Mouse (Mus musculus) gastrocnemius, adult 2 months (tissue): Measurements from ENCODE around the gene Tmem39a. TPM values are rescaled to one million over a fixed set of nuclear protein-coding genes. Genes with fewer than 3 reads are reported as not detected.

Source experiments
- DNase-seq: peaks from one replicate; pipeline ENCODE4 v3.0.0; 2022
- H3K27ac ChIP-seq: fragments of 200-600 bp; 2 replicates; pipeline ENCODE4 v1.8.1; 2022; ENCODE audit warnings: mild to moderate bottlenecking
- H3K4me3 ChIP-seq: fragments of 200-600 bp; 2 replicates; pipeline ENCODE4 v1.8.1; 2022; ENCODE audit warnings: mild to moderate bottlenecking, moderate library complexity
- CTCF ChIP-seq: fragments of 200-600 bp; IDR thresholded peaks from 2 replicates; pipeline ENCODE4 v1.8.1; 2022; ENCODE audit warnings: antibody characterized with exemption, mild to moderate bottlenecking, moderate library complexity
- intact Hi-C: fragments of 180-260 bp; cut with DNase I; formaldehyde crosslinking; loops from one replicate; pipeline ENCODE4 v1.15.1; 2025
- long read RNA-seq, 2 experiments: library from polyadenylated mRNA; stranded (forward); transcript quantifications; one replicate each; pipeline ENCODE4 v2.0.0; 2021
- total RNA-seq, 2 experiments: library from RNA; stranded (reverse); gene quantifications; 2 replicates each; pipeline ENCODE4 v1.2.3; 2021

Tmem39a gene
- 10 to 100 TPM; 17.4 to 20.7 TPM for total RNA-seq
- long read RNA-seq, experiment 1, partial matches to known transcripts = 0 of 6 reads
- long read RNA-seq, experiment 1, other reads (novel, unspliced or antisense) = 5 of 6 reads
- long read RNA-seq, experiment 2, partial matches to known transcripts = 0 of 8 reads
- long read RNA-seq, experiment 2, other reads (novel, unspliced or antisense) = 3 of 8 reads

DNA sequence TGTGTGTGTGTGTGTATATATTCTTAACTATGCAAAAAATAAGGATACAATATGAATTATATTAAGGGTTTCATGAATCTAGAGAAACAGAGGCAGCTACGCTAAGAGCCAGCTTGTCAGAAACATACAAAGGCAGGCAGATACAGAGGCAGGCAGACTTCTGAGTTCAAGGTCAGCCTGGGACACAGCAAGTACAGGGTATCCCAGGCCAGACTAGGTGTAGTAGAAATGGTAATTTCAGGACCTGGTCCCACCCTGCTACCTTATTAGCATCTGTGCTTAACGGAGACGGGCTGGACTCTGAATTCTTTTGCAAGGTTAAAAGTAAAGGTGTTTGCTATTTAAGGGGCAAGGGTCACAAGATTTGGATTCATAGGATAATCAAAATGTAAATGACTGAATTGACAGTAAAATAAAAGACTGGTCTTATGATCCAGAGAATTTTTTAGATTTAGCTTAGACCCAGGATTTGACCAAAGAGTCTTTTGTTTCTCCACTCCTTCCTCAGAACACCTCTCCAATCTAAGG lies at the start of gene Tmem39a:
TSS of gene Tmem39a (plus strand) at position 478 of the 528 bp plus-strand sequence.
- Histone ChIP-seq H3K27ac (no peak within 1 kb of the TSS), H3K4me3 (no peak within 1 kb of the TSS)
- intact Hi-C loops = no loop called here
- TF ChIP-seq CTCF = no peak
- DNase-seq = no peak

GRCm38 (mm10) chr16:38510846-38511245 lies 47.7 kb upstream of the Tmem39a start:
- TF ChIP-seq CTCF = no peak
- Histone ChIP-seq H3K27ac (no peak overlapping the region), H3K4me3 (no peak overlapping the region)
- no peak for DNase-seq
- intact Hi-C loops = no loop called here

DNA sequence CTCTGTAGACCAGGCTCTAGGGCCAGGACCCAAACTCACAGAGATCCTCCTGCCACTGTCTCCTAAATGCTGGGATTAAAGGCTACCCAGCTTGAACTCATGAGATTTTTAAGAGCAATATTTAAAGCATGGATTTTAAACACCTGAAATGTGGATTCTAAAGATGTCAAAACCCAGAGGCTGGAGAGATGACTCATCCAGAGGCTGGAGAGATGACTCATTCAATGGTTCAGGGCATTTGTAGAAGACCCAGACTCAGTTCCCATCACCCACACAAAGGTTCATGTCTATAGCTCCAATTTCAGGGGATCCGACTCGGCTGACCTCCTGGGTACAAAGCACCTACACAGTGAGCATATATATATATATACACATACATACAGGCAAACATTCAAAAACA lies 39.4 kb upstream of the Tmem39a start:
- TF ChIP-seq CTCF = no peak
- H3K27ac ChIP-seq = no peak overlapping the region
- DNase-seq = no peak
- intact Hi-C loops = no loop called here
- H3K4me3 ChIP-seq = no peak overlapping the region

- Histone ChIP-seq H3K4me3 (peak overlapping the region; percentile 94), H3K27ac (peak overlapping the region; percentile 98; the same call in 1 of the 2 replicates)
- DNase-seq = no peak
- TF ChIP-seq CTCF = no peak
- intact Hi-C loops = loop anchor here (5.0 kb wide), 1 partner anchor 41 kb away; no protein-coding TSS in a partner anchor
Measured at GRCm38 (mm10) chr16:38521211-38521987, 37.1 kb upstream of the Tmem39a start.

DNA sequence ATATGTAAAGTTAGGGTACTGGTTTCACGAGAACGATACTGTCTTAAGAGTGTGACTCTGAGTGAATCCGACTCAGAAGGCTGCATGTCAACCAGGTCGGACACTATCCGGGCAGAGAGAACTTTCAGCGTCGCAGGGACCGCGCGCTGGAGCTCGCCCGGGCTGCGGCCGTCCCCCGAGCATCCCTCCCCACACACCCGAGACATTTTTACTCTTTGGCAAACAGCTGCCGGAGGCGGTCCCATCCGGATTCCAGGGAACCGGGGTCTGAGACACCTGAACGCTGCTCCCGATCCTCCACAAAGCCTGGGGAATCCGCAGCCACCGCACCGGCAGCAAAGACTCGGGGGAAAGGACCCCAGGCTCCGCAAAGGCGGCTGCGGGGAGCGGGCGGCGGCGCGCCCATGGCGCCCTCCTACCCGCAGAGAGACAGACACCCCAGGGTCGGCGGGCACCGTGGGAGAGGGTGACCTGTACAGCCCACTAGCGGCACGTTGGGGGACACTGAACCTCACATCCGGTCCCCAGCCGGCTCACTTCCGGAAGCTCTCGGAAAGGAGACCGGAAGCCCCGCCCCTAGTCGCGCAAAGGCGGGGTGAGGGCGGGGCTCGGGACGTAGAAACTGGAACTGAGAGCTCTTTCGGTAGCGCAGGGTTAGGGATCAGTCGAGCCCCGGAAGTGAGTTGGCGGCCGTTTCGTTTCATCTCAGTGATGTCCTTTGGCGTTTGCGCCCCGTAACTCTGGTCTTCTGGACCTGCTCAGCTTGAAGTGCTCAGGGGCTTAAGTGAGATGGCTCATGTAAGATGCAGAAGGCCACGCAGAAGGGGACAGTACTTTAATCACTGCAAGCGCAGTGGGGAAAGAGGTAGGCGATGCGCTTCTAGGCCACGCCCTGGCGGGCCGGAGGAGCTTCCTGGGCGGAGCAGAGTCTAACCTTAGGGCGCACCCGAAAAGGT lies 36.1 kb upstream of the Tmem39a start, which contains the start of gene Timmdc1:
TSS of gene Timmdc1 (minus strand) at position 535 of the 956 bp plus-strand sequence.
- Histone ChIP-seq H3K4me3 (peak within 1 kb of the TSS; percentile 94), H3K27ac (peak within 1 kb of the TSS; percentile 98)
- TF ChIP-seq CTCF = peak; percentile 29
- intact Hi-C loops = loop anchor here (5.0 kb wide), 1 partner anchor 40 kb away; no protein-coding TSS in a partner anchor
- DNase-seq = peak; percentile 97

DNA sequence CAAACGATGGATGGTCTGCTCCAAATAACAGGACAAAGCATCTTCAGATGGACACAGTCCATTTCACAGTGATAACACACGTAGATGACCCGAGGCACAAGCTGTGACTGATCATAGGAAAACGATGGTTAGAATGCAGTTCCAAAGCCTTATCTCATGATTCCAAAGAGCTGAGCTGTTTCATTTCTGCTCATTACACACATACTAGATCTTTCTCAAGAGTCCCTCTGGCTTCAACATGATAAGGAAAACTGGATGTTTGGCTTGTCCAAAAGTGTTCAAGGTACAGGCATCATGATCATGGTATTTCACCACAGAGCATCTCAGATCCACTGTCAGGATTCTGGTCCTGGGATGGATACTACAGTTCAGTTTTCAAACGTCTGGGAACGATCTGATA lies 32.2 kb upstream of the Tmem39a start:
- no peak overlapping the region for H3K27ac ChIP-seq
- intact Hi-C loops = no loop called here

DNA sequence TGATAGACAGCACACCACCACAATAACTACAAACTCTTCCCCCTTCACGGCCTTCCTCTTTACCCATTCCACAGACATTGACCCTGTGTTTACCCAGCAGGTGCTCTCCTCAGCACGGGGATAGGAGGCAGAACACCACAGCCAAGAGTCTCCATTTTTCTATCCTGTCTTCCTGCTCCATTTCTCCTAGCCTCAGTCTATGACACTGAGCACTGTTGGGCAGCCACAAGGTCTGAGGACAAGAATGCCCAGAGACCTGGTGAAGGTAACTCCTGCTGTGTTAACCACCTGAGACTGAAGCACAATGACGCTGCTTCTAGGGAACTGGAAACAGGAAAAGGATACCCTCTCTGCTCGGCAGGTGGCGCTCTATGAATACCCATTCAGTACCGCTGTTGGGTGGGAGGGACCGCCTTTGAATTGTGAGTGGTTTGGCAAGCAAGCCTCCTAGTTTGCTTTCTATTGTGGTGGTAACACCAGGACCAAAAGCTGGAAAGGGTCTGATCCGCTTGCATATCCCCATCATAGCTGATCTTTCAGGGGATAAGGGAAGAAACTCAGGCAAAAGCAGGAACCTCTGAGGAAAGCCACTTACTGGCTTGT lies 21.9 kb upstream of the Tmem39a start:
- peak; percentile 88 for TF ChIP-seq CTCF
- intact Hi-C loops = loop anchor here (1.0 to 10.0 kb wide), 2 partner anchors 188 to 276 kb away; no protein-coding TSS in a partner anchor
- no peak overlapping the region for H3K4me3 ChIP-seq
- no peak overlapping the region for H3K27ac ChIP-seq
- DNase-seq = peak; percentile 79

More for the DNA sequence above, 32.2 kb upstream of the Tmem39a start:
- no peak for TF ChIP-seq CTCF
- H3K4me3 ChIP-seq = no peak overlapping the region
- DNase-seq = no peak

DNA sequence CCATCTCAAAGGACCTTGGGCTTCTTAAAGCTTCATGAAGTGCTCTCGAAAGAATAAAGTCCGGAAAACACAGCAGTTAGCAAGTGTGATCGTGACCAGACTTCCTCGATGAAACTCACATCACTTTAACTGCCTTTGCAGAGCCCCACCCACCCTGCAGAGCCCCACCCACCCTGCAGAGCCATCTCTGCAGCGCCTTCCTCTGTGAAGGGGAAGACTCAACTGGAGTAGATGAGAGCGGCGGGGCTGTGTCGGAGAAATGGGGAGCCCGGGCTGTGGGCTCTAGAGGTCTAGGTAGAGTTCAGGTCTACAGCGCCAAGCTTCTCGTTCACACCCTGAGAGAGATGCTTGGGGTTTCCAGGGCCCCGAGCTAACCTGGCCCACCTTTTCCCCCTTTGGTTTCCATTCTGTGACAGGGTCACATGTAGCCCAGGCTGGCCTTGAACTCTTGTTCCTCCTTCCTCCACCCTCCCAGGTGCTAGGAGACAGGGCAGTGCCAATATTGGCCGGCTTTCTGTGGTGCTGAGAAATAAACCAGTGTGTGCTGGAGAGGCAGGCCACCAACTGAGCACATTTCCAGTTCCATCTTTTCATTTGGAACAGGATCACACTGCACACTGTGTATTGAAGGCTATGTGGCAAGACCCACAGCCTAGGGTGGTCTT lies 19.6 kb upstream of the Tmem39a start:
- Histone ChIP-seq H3K4me3 (no peak overlapping the region), H3K27ac (no peak overlapping the region)
- intact Hi-C loops = loop anchor here (10.0 kb wide), 1 partner anchor 186 kb away; no protein-coding TSS in a partner anchor
- TF ChIP-seq CTCF = no peak
- no peak for DNase-seq

DNA sequence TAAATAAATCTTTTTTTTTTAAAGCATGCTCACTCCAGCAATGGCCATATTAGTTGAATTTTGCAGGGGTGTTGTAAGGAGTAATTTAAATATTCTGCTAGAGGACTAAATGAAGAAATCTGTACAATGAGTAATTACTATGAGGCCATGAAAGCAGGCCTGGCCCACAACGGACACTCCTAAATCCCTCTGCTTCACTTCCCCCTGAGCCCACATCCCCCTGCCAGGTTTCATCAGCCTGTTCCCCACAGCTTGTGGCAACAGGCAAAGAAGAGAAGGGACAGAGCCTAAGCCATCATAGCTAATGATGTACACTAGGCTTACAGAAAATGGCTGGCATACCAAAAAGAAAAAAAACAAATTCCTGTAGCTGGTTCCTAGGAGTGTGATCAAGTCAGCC lies 10.5 kb upstream of the Tmem39a start:
- no peak for TF ChIP-seq CTCF
- intact Hi-C loops = no loop called here
- H3K4me3 ChIP-seq = no peak overlapping the region
- no peak for DNase-seq
- no peak overlapping the region for H3K27ac ChIP-seq

DNA sequence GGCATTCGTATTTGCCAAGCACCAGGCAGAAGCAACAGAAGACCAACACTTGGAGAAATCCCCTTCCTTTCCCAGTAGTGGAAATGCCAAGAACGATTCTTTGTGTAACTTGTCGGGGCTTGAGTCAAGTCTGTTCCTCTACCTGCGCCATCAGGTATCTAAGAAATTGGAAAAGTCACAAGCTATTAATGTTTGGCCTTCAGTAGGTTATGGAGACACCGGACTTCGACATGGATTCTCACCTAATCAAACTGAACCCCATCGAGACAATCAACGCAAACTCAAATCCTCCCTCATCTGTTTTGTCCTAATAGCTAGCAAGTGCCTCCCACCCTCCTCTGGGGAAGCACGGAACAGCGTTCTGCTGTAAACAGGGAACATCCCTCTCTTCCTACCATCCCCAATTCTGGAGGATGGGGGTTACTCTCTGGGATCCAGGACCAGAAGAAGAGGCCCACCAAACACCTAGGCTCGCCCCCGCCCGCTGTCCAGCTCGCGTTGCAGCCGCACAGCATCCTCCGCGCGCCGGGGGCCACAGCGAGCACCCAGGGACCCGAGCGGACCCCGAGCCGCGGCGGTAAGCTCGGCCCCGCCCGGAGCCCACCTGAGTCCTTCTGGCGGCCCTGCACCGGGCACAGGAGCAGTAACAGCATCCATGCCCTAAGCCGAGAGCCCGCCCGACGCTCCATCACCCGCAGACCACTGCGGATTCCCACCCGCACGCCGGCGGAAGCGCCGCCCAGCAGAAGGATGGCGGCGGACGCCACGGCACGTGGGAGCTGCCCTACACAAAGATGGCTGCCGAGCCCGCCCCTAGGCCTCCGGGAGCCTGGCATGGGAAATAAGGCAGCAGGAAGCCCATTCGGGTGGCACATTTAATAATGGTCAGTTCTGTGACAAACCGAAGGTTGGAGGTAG lies 8.8 kb upstream of the Tmem39a start, which contains the start of gene Poglut1:
TSS of gene Poglut1 (minus strand) at position 780 of the 918 bp plus-strand sequence.
- intact Hi-C loops = no loop called here
- peak; percentile 85 for DNase-seq
- Histone ChIP-seq H3K27ac (peak within 1 kb of the TSS; percentile 83), H3K4me3 (peak within 1 kb of the TSS; percentile 99)
- no peak for TF ChIP-seq CTCF
